Mouse (Mus musculus) hindbrain, embryonic 10.5 days (tissue): ENCODE data around the gene Rapgef3. TPM values are rescaled to one million over a fixed set of nuclear protein-coding genes. Genes with fewer than 3 reads are reported as not detected.

ENCODE experiments used
- DNase-seq: peaks from one replicate; pipeline ENCODE4 v3.0.0-alpha.2; 2017; ENCODE audit warnings: low spot score
- H3K27ac ChIP-seq: fragments of 300-500 bp; sonication (generic); 2 replicates; pipeline ENCODE4 v1.5.1; 2016; ENCODE audit warnings: mild to moderate bottlenecking, moderate library complexity
- H3K27me3 ChIP-seq: fragments of 300-500 bp; sonication (generic); 2 replicates; pipeline ENCODE4 v1.6.1; 2016; ENCODE audit warnings: mild to moderate bottlenecking; ENCODE audit not compliant: poor library complexity, insufficient read depth, severe bottlenecking
- H3K36me3 ChIP-seq: fragments of 300-500 bp; sonication (generic); 2 replicates; pipeline ENCODE4 v1.6.1; 2016; ENCODE audit warnings: mild to moderate bottlenecking, moderate library complexity
- H3K4me1 ChIP-seq: fragments of 300-500 bp; sonication (generic); replicated peaks from 2 replicates; pipeline ENCODE4 v1.6.1; 2016; ENCODE audit warnings: mild to moderate bottlenecking
- H3K4me3 ChIP-seq: fragments of 300-500 bp; sonication (generic); 2 replicates; pipeline ENCODE4 v1.5.1; 2016; ENCODE audit warnings: mild to moderate bottlenecking, moderate library complexity
- H3K9me3 ChIP-seq: fragments of 300-500 bp; sonication (generic); 2 replicates; pipeline ENCODE4 v1.6.1; 2016; ENCODE audit warnings: mild to moderate bottlenecking, moderate library complexity
- WGBS: fragments of 180-500 bp; shearing (Covaris S2); methylation state at CpG from one replicate; pipeline ENCODE4 v1.1.7; 2016; 5-methylcytosine and 5-hydroxymethylcytosine counted together
- polyA plus RNA-seq: library from polyadenylated mRNA; unstranded; fragments of >200 nt; fragmentation: Nextera tagmentation; extraction: Ambion mirVana; gene quantifications from 2 replicates; pipeline ENCODE4 v1.2.1, GENCODE M21; 2016

Rapgef3 gene
- polyA plus RNA-seq, 1 experiment from 2014 or later = 6.2 TPM

GRCm38 (mm10) chr15:97746748-97747147, 21.0 kb downstream of the Rapgef3 start:
- no peak for DNase-seq
- peaks cover 11% of the 10 kb centered on the region; the same call in 1 of the 2 replicates for H3K27me3 ChIP-seq
- no peak overlapping the region for H3K4me3 ChIP-seq
- no peak overlapping the region for H3K27ac ChIP-seq
- peaks cover 57% of the 10 kb centered on the region for H3K4me1 ChIP-seq
- H3K9me3 ChIP-seq = no peaks in the 10 kb centered on the region
- 94% methylated on average over 24 of the region's 24 CpGs for whole genome bisulfite sequencing
- H3K36me3 ChIP-seq = no peaks in the 10 kb centered on the region

- DNase-seq = no peak
- Histone ChIP-seq H3K27me3 (peaks cover 11% of the 10 kb centered on the region; the same call in 1 of the 2 replicates), H3K4me1 (peaks cover 57% of the 10 kb centered on the region), H3K27ac (no peak overlapping the region), H3K4me3 (no peak overlapping the region), H3K9me3 (no peaks in the 10 kb centered on the region), H3K36me3 (no peaks in the 10 kb centered on the region)
- 94% methylated on average over 10 of the region's 10 CpGs for WGBS
Measured at GRCm38 (mm10) chr15:97746278-97746677, 21.5 kb downstream of the Rapgef3 start.

- no peaks in the 10 kb centered on the region for H3K9me3 ChIP-seq
- H3K4me3 ChIP-seq = no peak overlapping the region
- no peaks in the 10 kb centered on the region for H3K36me3 ChIP-seq
- peaks cover 51% of the 10 kb centered on the region for H3K4me1 ChIP-seq
- no peak for DNase-seq
- peak overlapping the region; percentile 46 for H3K27ac ChIP-seq
- WGBS = 76% methylated on average over 10 of the region's 10 CpGs
- H3K27me3 ChIP-seq = peaks cover 11% of the 10 kb centered on the region; the same call in 1 of the 2 replicates
Measured at GRCm38 (mm10) chr15:97745331-97745730, 22.4 kb downstream of the Rapgef3 start.

- H3K4me1 ChIP-seq = peaks cover 47% of the 10 kb centered on the region
- no peak overlapping the region for H3K4me3 ChIP-seq
- peaks cover 11% of the 10 kb centered on the region; the same call in 1 of the 2 replicates for H3K27me3 ChIP-seq
- no peak for DNase-seq
- H3K36me3 ChIP-seq = no peaks in the 10 kb centered on the region
- H3K9me3 ChIP-seq = no peaks in the 10 kb centered on the region
- 78% methylated on average over 10 of the region's 10 CpGs for WGBS
- H3K27ac ChIP-seq = peak overlapping the region; percentile 46
Measured at GRCm38 (mm10) chr15:97744930-97745329, 22.8 kb downstream of the Rapgef3 start.

GRCm38 (mm10) chr15:97743961-97744525, 23.7 kb downstream of the Rapgef3 start:
- H3K4me3 ChIP-seq = no peak overlapping the region
- no peaks in the 10 kb centered on the region for H3K36me3 ChIP-seq
- H3K4me1 ChIP-seq = peaks cover 38% of the 10 kb centered on the region
- H3K27ac ChIP-seq = peak overlapping the region; percentile 2; the same call in 1 of the 2 replicates
- WGBS = 71% methylated on average over 12 of the region's 12 CpGs
- no peak for DNase-seq
- H3K9me3 ChIP-seq = no peaks in the 10 kb centered on the region
- H3K27me3 ChIP-seq = peaks cover 2% of the 10 kb centered on the region; the same call in 1 of the 2 replicates

- Histone ChIP-seq H3K4me1 (peaks cover 30% of the 10 kb centered on the region), H3K9me3 (no peaks in the 10 kb centered on the region), H3K27ac (0 out of 2 replicates have a peak overlapping the region, but pooled peaks have one; percentile 13), H3K36me3 (no peaks in the 10 kb centered on the region), H3K27me3 (no peaks in the 10 kb centered on the region), H3K4me3 (no peak overlapping the region)
- DNase-seq = no peak
- 81% methylated on average over 5 of the region's 5 CpGs for WGBS
Measured at GRCm38 (mm10) chr15:97743210-97743609, 24.6 kb downstream of the Rapgef3 start.

- H3K9me3 ChIP-seq = no peaks in the 10 kb centered on the region
- WGBS = 76% methylated on average over 4 of the region's 4 CpGs
- H3K27me3 ChIP-seq = no peaks in the 10 kb centered on the region
- H3K4me3 ChIP-seq = no peak overlapping the region
- H3K27ac ChIP-seq = no peak overlapping the region
- peaks cover 26% of the 10 kb centered on the region for H3K4me1 ChIP-seq
- no peaks in the 10 kb centered on the region for H3K36me3 ChIP-seq
- DNase-seq = no peak
Measured at GRCm38 (mm10) chr15:97742600-97742999, 25.2 kb downstream of the Rapgef3 start.

GRCm38 (mm10) chr15:97742074-97742473, 25.7 kb downstream of the Rapgef3 start:
- no peak overlapping the region for H3K27ac ChIP-seq
- H3K4me1 ChIP-seq = peaks cover 23% of the 10 kb centered on the region
- H3K36me3 ChIP-seq = no peaks in the 10 kb centered on the region
- no peak for DNase-seq
- H3K27me3 ChIP-seq = no peaks in the 10 kb centered on the region
- WGBS = 78% methylated on average over 7 of the region's 7 CpGs
- no peaks in the 10 kb centered on the region for H3K9me3 ChIP-seq
- no peak overlapping the region for H3K4me3 ChIP-seq

- Histone ChIP-seq H3K27me3 (no peaks in the 10 kb centered on the region), H3K4me3 (no peak overlapping the region), H3K27ac (no peak overlapping the region), H3K36me3 (no peaks in the 10 kb centered on the region), H3K9me3 (no peaks in the 10 kb centered on the region), H3K4me1 (peaks cover 21% of the 10 kb centered on the region)
- no peak for DNase-seq
- WGBS = 89% methylated on average over 12 of the region's 12 CpGs
Measured at GRCm38 (mm10) chr15:97741662-97742061, 26.1 kb downstream of the Rapgef3 start.

GRCm38 (mm10) chr15:97740283-97740732, 27.5 kb downstream of the Rapgef3 start:
- 88% methylated on average over 9 of the region's 9 CpGs for WGBS
- Histone ChIP-seq H3K4me3 (no peak overlapping the region), H3K36me3 (no peaks in the 10 kb centered on the region), H3K27me3 (no peaks in the 10 kb centered on the region), H3K27ac (no peak overlapping the region), H3K4me1 (peaks cover 17% of the 10 kb centered on the region), H3K9me3 (no peaks in the 10 kb centered on the region)
- DNase-seq = no peak

- DNase-seq = no peak
- H3K4me3 ChIP-seq = no peak overlapping the region
- no peak overlapping the region for H3K27ac ChIP-seq
- 93% methylated on average over 7 of the region's 7 CpGs for WGBS
- H3K36me3 ChIP-seq = no peaks in the 10 kb centered on the region
- 0 out of 2 replicates have a peak, but pooled peaks cover 5% of the 10 kb centered on the region for H3K4me1 ChIP-seq
- no peaks in the 10 kb centered on the region for H3K27me3 ChIP-seq
- no peaks in the 10 kb centered on the region for H3K9me3 ChIP-seq
Measured at GRCm38 (mm10) chr15:97738923-97739322, 28.8 kb downstream of the Rapgef3 start.

- no peak for DNase-seq
- Histone ChIP-seq H3K27ac (no peak overlapping the region), H3K36me3 (no peaks in the 10 kb centered on the region), H3K27me3 (0 out of 2 replicates have a peak, but pooled peaks cover 3% of the 10 kb centered on the region), H3K4me3 (no peak overlapping the region), H3K4me1 (peaks cover 15% of the 10 kb centered on the region; the same call in 1 of the 2 replicates), H3K9me3 (peaks cover 9% of the 10 kb centered on the region; the same call in 1 of the 2 replicates)
- 92% methylated on average over 11 of the region's 11 CpGs for WGBS
Measured at GRCm38 (mm10) chr15:97731988-97732387, 35.8 kb downstream of the Rapgef3 start.

GRCm38 (mm10) chr15:97731111-97731510, 36.7 kb downstream of the Rapgef3 start, which contains the start of gene Endou:
Endou (minus strand) TSS chr15:97731339.
- Histone ChIP-seq H3K4me1 (peaks cover 19% of the 10 kb centered on the region; the same call in 1 of the 2 replicates), H3K27me3 (0 out of 2 replicates have a peak, but pooled peaks cover 3% of the 10 kb centered on the region), H3K4me3 (no peak within 1 kb of the TSS), H3K27ac (no peak within 1 kb of the TSS; the same call in 1 of the 2 replicates), H3K9me3 (peaks cover 9% of the 10 kb centered on the region; the same call in 1 of the 2 replicates), H3K36me3 (no peaks in the 10 kb centered on the region)
- WGBS = 92% methylated on average over 8 of the region's 8 CpGs
- no peak for DNase-seq
